Mouse (Mus musculus) midbrain, embryonic 12.5 days (tissue): Measurements from ENCODE around the gene Tmem141. TPM values are rescaled to one million over a fixed set of nuclear protein-coding genes. Genes with fewer than 3 reads are reported as not detected.

Source experiments
- ATAC-seq: fragments of 200-750 bp; cut with Nextera tagmentation; 2 replicates; pipeline ENCODE4 v1.8.0; 2017; ENCODE audit warnings: low read depth, moderate TSS enrichment, moderate library complexity; ENCODE audit not compliant: low FRiP score
- H3K27ac ChIP-seq: fragments of 300-500 bp; sonication (generic); replicated peaks from 2 replicates; pipeline ENCODE4 v1.5.1; 2016; ENCODE audit warnings: mild to moderate bottlenecking
- H3K27me3 ChIP-seq: fragments of 300-500 bp; sonication (generic); 2 replicates; pipeline ENCODE4 v1.6.1; 2016; ENCODE audit warnings: mild to moderate bottlenecking
- H3K36me3 ChIP-seq: fragments of 300-500 bp; sonication (generic); 2 replicates; pipeline ENCODE4 v1.6.1; 2016
- H3K4me1 ChIP-seq: fragments of 300-500 bp; sonication (generic); 2 replicates; pipeline ENCODE4 v1.6.1; 2016
- H3K4me2 ChIP-seq: fragments of 300-500 bp; sonication (generic); replicated peaks from 2 replicates; pipeline ENCODE4 v1.6.1; 2016; ENCODE audit warnings: mild to moderate bottlenecking, moderate library complexity
- H3K4me3 ChIP-seq: fragments of 300-500 bp; sonication (generic); 2 replicates; pipeline ENCODE4 v1.5.1; 2016; ENCODE audit warnings: mild to moderate bottlenecking
- H3K9ac ChIP-seq: fragments of 300-500 bp; sonication (generic); replicated peaks from 2 replicates; pipeline ENCODE4 v1.6.1; 2016; ENCODE audit warnings: mild to moderate bottlenecking, moderate library complexity
- H3K9me3 ChIP-seq: fragments of 300-500 bp; sonication (generic); 2 replicates; pipeline ENCODE4 v1.6.1; 2016; ENCODE audit warnings: mild to moderate bottlenecking
- WGBS: fragments of 180-500 bp; shearing (Covaris S2); methylation state at CpG from one replicate; pipeline ENCODE4 v1.1.7; 2016; 5-methylcytosine and 5-hydroxymethylcytosine counted together
- polyA plus RNA-seq: library from polyadenylated mRNA; unstranded; fragments of >200 nt; fragmentation: Nextera tagmentation; extraction: Ambion mirVana; gene quantifications from 2 replicates; pipeline ENCODE4 v1.2.1, GENCODE M21; 2016

Gene Tmem141
- polyA plus RNA-seq, 1 experiment from 2014 or later = 20.7 TPM

- H3K4me2 ChIP-seq = peak overlapping the region; percentile 68
- no peak overlapping the region for H3K9ac ChIP-seq
- H3K4me1 ChIP-seq = peaks cover 42% of the 10 kb centered on the region
- peaks cover 46% of the 10 kb centered on the region for H3K27me3 ChIP-seq
- no peaks in the 10 kb centered on the region for H3K9me3 ChIP-seq
- H3K27ac ChIP-seq = no peak overlapping the region
- no peak overlapping the region; the same call in 1 of the 2 replicates for H3K4me3 ChIP-seq
- peaks cover 38% of the 10 kb centered on the region for H3K36me3 ChIP-seq
- ATAC-seq = no peak
- 27% methylated on average over 6 of the region's 6 CpGs for WGBS
Observed at GRCm38 (mm10) chr2:25581901-25582301, 39.9 kb downstream of the Tmem141 start.

- 8% methylated on average over 19 of the region's 19 CpGs for WGBS
- H3K4me3 ChIP-seq = peak within 1 kb of the TSS; percentile 41
- H3K4me1 ChIP-seq = peaks cover 42% of the 10 kb centered on the region
- ATAC-seq = peak; percentile 78
- no peaks in the 10 kb centered on the region for H3K9me3 ChIP-seq
- no peak within 1 kb of the TSS for H3K27ac ChIP-seq
- H3K27me3 ChIP-seq = peaks cover 51% of the 10 kb centered on the region
- peak within 1 kb of the TSS; percentile 68 for H3K4me2 ChIP-seq
- peak within 1 kb of the TSS; percentile 41; the same call in 1 of the 2 replicates for H3K9ac ChIP-seq
- peaks cover 34% of the 10 kb centered on the region for H3K36me3 ChIP-seq
Observed at GRCm38 (mm10) chr2:25581294-25581864, 40.4 kb downstream of the Tmem141 start, which contains the start of gene Ajm1. Gene Ajm1 (minus strand): TSS chr2:25581757.

- no peaks in the 10 kb centered on the region for H3K9me3 ChIP-seq
- H3K4me1 ChIP-seq = peaks cover 47% of the 10 kb centered on the region
- 44% methylated on average over 6 of the region's 6 CpGs for WGBS
- H3K4me2 ChIP-seq = peak overlapping the region; percentile 68
- ATAC-seq = no peak
- H3K27ac ChIP-seq = no peak overlapping the region
- H3K9ac ChIP-seq = no peak overlapping the region
- H3K27me3 ChIP-seq = peaks cover 58% of the 10 kb centered on the region
- H3K36me3 ChIP-seq = peaks cover 28% of the 10 kb centered on the region
- 0 out of 2 replicates have a peak overlapping the region, but pooled peaks have one; percentile 41 for H3K4me3 ChIP-seq
Observed at GRCm38 (mm10) chr2:25580621-25581101, 41.1 kb downstream of the Tmem141 start.

DNA sequence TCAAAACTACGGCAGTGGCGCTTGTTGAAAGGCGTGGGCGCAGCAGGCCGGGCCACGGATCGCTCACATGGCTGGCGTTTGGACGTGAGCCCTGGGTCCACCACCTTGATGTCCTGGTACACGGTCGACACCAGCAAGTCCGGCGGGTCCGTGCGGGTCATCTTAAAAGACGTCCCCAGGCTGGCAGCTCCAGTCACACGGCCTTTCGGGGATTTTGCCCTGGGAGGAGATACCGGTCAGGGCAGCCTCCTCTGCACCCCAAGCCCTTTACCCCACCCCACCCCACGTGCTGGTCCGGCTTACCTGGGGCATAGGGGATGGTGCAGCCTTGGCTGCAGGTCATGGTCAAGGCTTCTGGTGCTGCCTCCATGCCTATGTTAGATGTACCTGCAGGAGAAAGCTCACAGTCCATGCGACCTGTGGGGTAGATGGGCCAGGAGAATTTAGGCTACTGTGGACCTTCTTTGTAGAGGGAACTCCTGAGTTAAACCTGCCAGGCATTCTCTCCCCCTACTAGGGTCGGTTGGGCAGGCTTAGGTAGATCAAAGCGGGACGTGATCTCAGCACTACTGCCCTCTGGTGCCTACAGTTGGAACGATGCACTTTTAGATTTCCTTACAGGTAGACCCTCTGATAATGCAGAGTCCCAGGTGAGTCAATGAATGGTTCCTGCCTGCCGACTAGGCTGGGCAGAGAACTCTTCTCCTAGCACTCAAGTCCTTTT lies 41.9 kb downstream of the Tmem141 start:
- no peak overlapping the region for H3K27ac ChIP-seq
- H3K27me3 ChIP-seq = peaks cover 59% of the 10 kb centered on the region
- peak overlapping the region; percentile 25 for H3K4me2 ChIP-seq
- no peak for ATAC-seq
- whole genome bisulfite sequencing = 8% methylated on average over 27 of the region's 27 CpGs
- peaks cover 21% of the 10 kb centered on the region for H3K36me3 ChIP-seq
- H3K9me3 ChIP-seq = no peaks in the 10 kb centered on the region
- H3K9ac ChIP-seq = no peak overlapping the region
- peaks cover 53% of the 10 kb centered on the region for H3K4me1 ChIP-seq
- peak overlapping the region; percentile 21 for H3K4me3 ChIP-seq

- Histone ChIP-seq H3K9ac (no peak overlapping the region), H3K27ac (no peak overlapping the region), H3K36me3 (peaks cover 12% of the 10 kb centered on the region), H3K27me3 (peaks cover 59% of the 10 kb centered on the region), H3K4me1 (peaks cover 54% of the 10 kb centered on the region), H3K4me3 (peak overlapping the region; percentile 21), H3K4me2 (peak overlapping the region; percentile 47), H3K9me3 (no peaks in the 10 kb centered on the region)
- WGBS = 6% methylated on average over 77 of the region's 77 CpGs
- no peak for ATAC-seq
Observed at GRCm38 (mm10) chr2:25578796-25579736, 42.7 kb downstream of the Tmem141 start.

- Histone ChIP-seq H3K4me1 (peaks cover 63% of the 10 kb centered on the region), H3K4me2 (peak overlapping the region; percentile 47), H3K4me3 (peak overlapping the region; percentile 23), H3K36me3 (peaks cover 3% of the 10 kb centered on the region), H3K27me3 (peaks cover 59% of the 10 kb centered on the region), H3K9ac (no peak overlapping the region), H3K9me3 (no peaks in the 10 kb centered on the region), H3K27ac (no peak overlapping the region)
- 5% methylated on average over 73 of the region's 75 CpGs for WGBS
- no peak for ATAC-seq
Observed at GRCm38 (mm10) chr2:25577951-25578795, 43.6 kb downstream of the Tmem141 start.

- Histone ChIP-seq H3K27ac (no peak overlapping the region), H3K36me3 (peaks cover 8% of the 10 kb centered on the region; the same call in 1 of the 2 replicates), H3K9ac (no peak overlapping the region), H3K4me2 (peak overlapping the region; percentile 47), H3K4me3 (peak overlapping the region; percentile 23), H3K27me3 (peaks cover 59% of the 10 kb centered on the region), H3K4me1 (peaks cover 60% of the 10 kb centered on the region), H3K9me3 (no peaks in the 10 kb centered on the region)
- ATAC-seq = no peak
- WGBS = 14% methylated on average over 92 of the region's 92 CpGs
Observed at GRCm38 (mm10) chr2:25576965-25577891, 44.6 kb downstream of the Tmem141 start.

DNA sequence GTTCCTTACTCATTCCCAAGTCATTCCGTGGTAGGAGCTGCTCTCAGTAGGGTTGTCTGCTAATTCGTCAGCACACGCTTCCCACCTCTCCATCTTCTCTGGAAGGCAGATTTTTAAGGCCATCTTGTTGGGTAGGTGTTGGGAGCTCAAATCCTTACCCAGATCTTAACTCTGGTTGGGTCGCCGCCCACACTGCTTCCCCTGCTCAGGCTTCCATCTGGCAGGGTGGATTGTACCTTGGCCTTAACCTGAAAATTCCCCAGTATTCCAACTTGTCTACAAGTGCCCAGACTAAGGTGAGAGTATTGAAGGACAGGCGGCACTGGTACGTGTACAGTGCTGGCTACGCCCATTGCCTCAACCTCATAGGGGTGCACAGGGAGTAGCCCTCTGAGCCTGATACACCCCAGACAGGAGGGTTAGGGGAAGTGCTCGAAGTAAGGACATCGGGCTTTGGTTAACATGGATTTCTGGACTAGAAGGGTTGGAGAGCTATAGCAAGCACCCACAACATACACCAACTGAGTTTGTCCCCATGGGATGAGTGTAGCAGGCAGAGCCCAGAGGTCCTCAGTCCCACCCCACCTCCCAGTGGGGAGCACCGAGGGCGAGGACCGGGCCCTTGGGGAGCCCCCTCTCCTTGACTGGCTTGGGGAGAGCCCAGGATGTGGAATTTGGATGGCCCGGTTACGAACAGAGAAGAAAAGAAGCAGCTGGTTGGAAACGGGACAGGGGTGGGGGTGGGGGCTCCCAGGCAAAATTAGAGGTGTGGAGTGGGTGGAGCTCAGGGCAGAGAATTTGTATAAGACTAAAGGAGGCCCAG lies 45.6 kb downstream of the Tmem141 start:
- no peak for ATAC-seq
- peak overlapping the region; percentile 94 for H3K4me2 ChIP-seq
- peak overlapping the region; percentile 66 for H3K9ac ChIP-seq
- 0 out of 2 replicates have a peak overlapping the region, but pooled peaks have one; percentile 58 for H3K4me3 ChIP-seq
- WGBS = 70% methylated on average over 14 of the region's 16 CpGs
- no peaks in the 10 kb centered on the region for H3K9me3 ChIP-seq
- H3K4me1 ChIP-seq = peaks cover 52% of the 10 kb centered on the region
- peaks cover 16% of the 10 kb centered on the region for H3K36me3 ChIP-seq
- H3K27ac ChIP-seq = no peak overlapping the region
- H3K27me3 ChIP-seq = peaks cover 57% of the 10 kb centered on the region

DNA sequence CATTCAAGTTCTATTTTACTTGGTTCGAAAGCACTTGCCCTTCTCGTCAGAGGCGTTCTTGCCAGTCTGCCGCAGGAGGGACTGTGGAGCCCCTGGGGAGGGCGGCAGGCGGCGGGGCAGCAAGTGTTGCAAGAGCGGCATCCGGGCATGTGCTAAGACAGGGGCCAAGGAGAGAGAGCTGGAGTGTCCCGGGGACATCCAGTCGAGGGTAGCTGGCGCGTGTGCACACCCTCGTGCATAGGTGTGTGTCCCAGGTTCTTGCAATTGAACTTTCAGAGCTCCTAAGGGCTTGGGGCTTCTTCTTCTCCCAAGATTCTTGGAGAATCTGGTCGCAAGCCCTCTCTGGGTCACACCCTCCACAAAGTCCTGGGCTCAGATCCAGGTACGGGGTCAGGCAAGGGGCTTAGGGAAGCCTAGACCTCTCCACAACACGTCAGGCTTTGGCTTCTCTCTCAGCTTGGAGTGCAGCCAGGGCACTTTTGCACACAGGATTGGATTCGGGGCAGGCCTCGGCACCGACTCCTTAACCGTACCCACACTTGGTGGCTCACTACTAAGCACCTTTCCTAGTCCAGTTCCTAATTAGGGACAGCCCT lies 46.3 kb downstream of the Tmem141 start:
- Histone ChIP-seq H3K36me3 (peaks cover 20% of the 10 kb centered on the region), H3K9ac (peak overlapping the region; percentile 66), H3K27me3 (peaks cover 50% of the 10 kb centered on the region), H3K4me1 (peaks cover 50% of the 10 kb centered on the region), H3K27ac (peak overlapping the region; percentile 86), H3K4me2 (peak overlapping the region; percentile 94), H3K9me3 (no peaks in the 10 kb centered on the region), H3K4me3 (peak overlapping the region; percentile 58)
- ATAC-seq = 0 out of 2 replicates have a peak, but pooled peaks have one; percentile 3
- 15% methylated on average over 21 of the region's 21 CpGs for whole genome bisulfite sequencing
